Mouse (Mus musculus): ENCODE results near the gene Barx2.

Barx2 gene

GRCm38 (mm10) chr9:31859446-31859845 lies 53.8 kb downstream of the Barx2 start:
- DNase-seq (ENCODE audit: low read depth, low spot score): no peak
- H3K36me3 ChIP-seq (ENCODE audit: control insufficient read depth, insufficient read depth, low read length, poor library complexity, severe bottlenecking): no peaks in the 10 kb centered on the region

GRCm38 (mm10) chr9:31858720-31859340 lies 54.4 kb downstream of the Barx2 start:
- DNase-seq (ENCODE audit: low read depth, low spot score): no peak
- no peaks in the 10 kb centered on the region for H3K27me3 ChIP-seq (ENCODE audit: control insufficient read depth, insufficient read depth, low read length, poor library complexity, severe bottlenecking)
- no peaks in the 10 kb centered on the region for H3K36me3 ChIP-seq (ENCODE audit: control insufficient read depth, insufficient read depth, low read length, poor library complexity, severe bottlenecking)

More at GRCm38 (mm10) chr9:31859446-31859845, 53.8 kb downstream of the Barx2 start:
- H3K27me3 ChIP-seq (ENCODE audit: control insufficient read depth, insufficient read depth, low read length, poor library complexity, severe bottlenecking): no peaks in the 10 kb centered on the region

GRCm38 (mm10) chr9:31857512-31857911 lies 55.8 kb downstream of the Barx2 start:
- no peak for DNase-seq (ENCODE audit: low read depth, low spot score)
- no peaks in the 10 kb centered on the region for H3K27me3 ChIP-seq (ENCODE audit: control insufficient read depth, insufficient read depth, low read length, poor library complexity, severe bottlenecking)
- H3K36me3 ChIP-seq (ENCODE audit: control insufficient read depth, insufficient read depth, low read length, poor library complexity, severe bottlenecking): no peaks in the 10 kb centered on the region

- no peaks in the 10 kb centered on the region for H3K36me3 ChIP-seq (ENCODE audit: control insufficient read depth, insufficient read depth, low read length, poor library complexity, severe bottlenecking)
- H3K27me3 ChIP-seq (ENCODE audit: control insufficient read depth, insufficient read depth, low read length, poor library complexity, severe bottlenecking): no peaks in the 10 kb centered on the region
- no peak for DNase-seq (ENCODE audit: low read depth, low spot score)
Measured at GRCm38 (mm10) chr9:31856437-31856836, 56.8 kb downstream of the Barx2 start.

GRCm38 (mm10) chr9:31855668-31856067 lies 57.6 kb downstream of the Barx2 start:
- DNase-seq (ENCODE audit: low read depth, low spot score): no peak
- H3K27me3 ChIP-seq (ENCODE audit: control insufficient read depth, insufficient read depth, low read length, poor library complexity, severe bottlenecking): no peaks in the 10 kb centered on the region
- no peaks in the 10 kb centered on the region for H3K36me3 ChIP-seq (ENCODE audit: control insufficient read depth, insufficient read depth, low read length, poor library complexity, severe bottlenecking)

- no peak for DNase-seq (ENCODE audit: low read depth, low spot score)
- Histone ChIP-seq H3K36me3 (ENCODE audit: control insufficient read depth, insufficient read depth, low read length, poor library complexity, severe bottlenecking) (no peaks in the 10 kb centered on the region), H3K27me3 (ENCODE audit: control insufficient read depth, insufficient read depth, low read length, poor library complexity, severe bottlenecking) (no peaks in the 10 kb centered on the region)
Measured at GRCm38 (mm10) chr9:31851710-31852109, 61.6 kb downstream of the Barx2 start.

GRCm38 (mm10) chr9:31850706-31851105 lies 62.6 kb downstream of the Barx2 start:
- no peak for DNase-seq (ENCODE audit: low read depth, low spot score)
- Histone ChIP-seq H3K27me3 (ENCODE audit: control insufficient read depth, insufficient read depth, low read length, poor library complexity, severe bottlenecking) (no peaks in the 10 kb centered on the region), H3K36me3 (ENCODE audit: control insufficient read depth, insufficient read depth, low read length, poor library complexity, severe bottlenecking) (no peaks in the 10 kb centered on the region)

- no peaks in the 10 kb centered on the region for H3K36me3 ChIP-seq (ENCODE audit: control insufficient read depth, insufficient read depth, low read length, poor library complexity, severe bottlenecking)
- DNase-seq (ENCODE audit: low read depth, low spot score): no peak
- H3K27me3 ChIP-seq (ENCODE audit: control insufficient read depth, insufficient read depth, low read length, poor library complexity, severe bottlenecking): no peaks in the 10 kb centered on the region
Measured at GRCm38 (mm10) chr9:31849387-31849786, 63.9 kb downstream of the Barx2 start.

- no peak for DNase-seq (ENCODE audit: low read depth, low spot score)
- no peaks in the 10 kb centered on the region for H3K27me3 ChIP-seq (ENCODE audit: control insufficient read depth, insufficient read depth, low read length, poor library complexity, severe bottlenecking)
- H3K36me3 ChIP-seq (ENCODE audit: control insufficient read depth, insufficient read depth, low read length, poor library complexity, severe bottlenecking): no peaks in the 10 kb centered on the region
Measured at GRCm38 (mm10) chr9:31844614-31845013, 68.6 kb downstream of the Barx2 start.

GRCm38 (mm10) chr9:31841108-31841815 lies 72.0 kb downstream of the Barx2 start:
- Histone ChIP-seq H3K27me3 (ENCODE audit: control insufficient read depth, insufficient read depth, low read length, poor library complexity, severe bottlenecking) (no peaks in the 10 kb centered on the region), H3K36me3 (ENCODE audit: control insufficient read depth, insufficient read depth, low read length, poor library complexity, severe bottlenecking) (no peaks in the 10 kb centered on the region)
- peak; percentile 34 for DNase-seq (ENCODE audit: low read depth, low spot score)

GRCm38 (mm10) chr9:31840571-31840970 lies 72.7 kb downstream of the Barx2 start:
- DNase-seq (ENCODE audit: low read depth, low spot score): no peak
- no peaks in the 10 kb centered on the region for H3K36me3 ChIP-seq (ENCODE audit: control insufficient read depth, insufficient read depth, low read length, poor library complexity, severe bottlenecking)

GRCm38 (mm10) chr9:31840037-31840436 lies 73.2 kb downstream of the Barx2 start:
- no peak for DNase-seq (ENCODE audit: low read depth, low spot score)
- Histone ChIP-seq H3K27me3 (ENCODE audit: control insufficient read depth, insufficient read depth, low read length, poor library complexity, severe bottlenecking) (no peaks in the 10 kb centered on the region), H3K36me3 (ENCODE audit: control insufficient read depth, insufficient read depth, low read length, poor library complexity, severe bottlenecking) (no peaks in the 10 kb centered on the region)

More at GRCm38 (mm10) chr9:31840571-31840970, 72.7 kb downstream of the Barx2 start:
- H3K27me3 ChIP-seq (ENCODE audit: control insufficient read depth, insufficient read depth, low read length, poor library complexity, severe bottlenecking): no peaks in the 10 kb centered on the region

GRCm38 (mm10) chr9:31839106-31840027 lies 73.9 kb downstream of the Barx2 start:
- DNase-seq (ENCODE audit: low read depth, low spot score): no peak
- Histone ChIP-seq H3K36me3 (ENCODE audit: control insufficient read depth, insufficient read depth, low read length, poor library complexity, severe bottlenecking) (no peaks in the 10 kb centered on the region), H3K27me3 (ENCODE audit: control insufficient read depth, insufficient read depth, low read length, poor library complexity, severe bottlenecking) (no peaks in the 10 kb centered on the region)

- DNase-seq (ENCODE audit: low read depth, low spot score): no peak
- H3K36me3 ChIP-seq (ENCODE audit: control insufficient read depth, insufficient read depth, low read length, poor library complexity, severe bottlenecking): no peaks in the 10 kb centered on the region
- no peaks in the 10 kb centered on the region for H3K27me3 ChIP-seq (ENCODE audit: control insufficient read depth, insufficient read depth, low read length, poor library complexity, severe bottlenecking)
Measured at GRCm38 (mm10) chr9:31838047-31838446, 75.2 kb downstream of the Barx2 start.

GRCm38 (mm10) chr9:31808753-31809152 lies 104.5 kb downstream of the Barx2 start:
- no peak for DNase-seq (ENCODE audit: low read depth, low spot score)
- H3K27me3 ChIP-seq (ENCODE audit: control insufficient read depth, insufficient read depth, low read length, poor library complexity, severe bottlenecking): no peaks in the 10 kb centered on the region
- H3K36me3 ChIP-seq (ENCODE audit: control insufficient read depth, insufficient read depth, low read length, poor library complexity, severe bottlenecking): no peaks in the 10 kb centered on the region
